Mouse (Mus musculus): ENCODE measurements around the gene Phf14.

GRCm38 (mm10) chr6:12081722-12082121, 174.1 kb downstream of the Phf14 start:
- no peak for TF ChIP-seq POLR2A (IDR thresholded peaks at IDR 0.05; ENCODE audit: borderline replicate concordance, low read depth, low read length)
- TF ChIP-seq CTCF (IDR thresholded peaks at IDR 0.05; ENCODE audit: low read depth, low read length): no peak

Measured in bone marrow macrophage, adult 2 months (primary cell).